Mouse (Mus musculus): ENCODE results near the gene Sfmbt1.

DNA sequence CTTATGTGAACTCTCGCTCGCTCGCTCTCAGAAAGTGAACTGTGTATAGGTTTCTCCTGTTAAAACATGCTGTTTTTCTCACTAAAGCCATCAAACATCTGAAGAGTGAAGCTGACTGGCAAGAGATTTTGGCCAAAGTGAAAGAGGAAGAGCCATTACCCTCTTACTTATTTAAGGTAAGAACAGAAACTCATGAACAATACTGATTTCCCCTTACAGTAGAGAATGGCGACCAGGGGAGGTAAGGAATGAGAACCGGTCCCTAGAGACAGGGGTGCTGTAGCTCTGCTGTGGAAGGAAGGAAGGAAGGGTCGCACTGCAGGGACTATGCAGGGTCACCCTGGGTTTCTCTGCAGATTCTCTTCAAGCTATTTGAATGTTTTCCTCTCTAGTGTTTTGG lies 70.0 kb downstream of the Sfmbt1 start:
- TF ChIP-seq POLR2A (IDR thresholded peaks at IDR 0.05; ENCODE audit: borderline replicate concordance, low read depth, low read length) (no peak), CTCF (IDR thresholded peaks at IDR 0.05; ENCODE audit: low read depth, low read length) (no peak)
